Mouse (Mus musculus) spleen, adult 2 months (tissue): ENCODE measurements around the gene C1qtnf5. TPM values are rescaled to one million over a fixed set of nuclear protein-coding genes. Genes with fewer than 3 reads are reported as not detected.

Experiments
- DNase-seq, 2 experiments: peaks; one replicate each; pipeline versions ENCODE4 v3.0.0 to v3.0.0-alpha.2; 2012 to 2021; ENCODE audit warnings: low spot score in 2 of 2, low read depth in 1 of 2
- H3K27ac ChIP-seq: fragments of 200-500 bp; 2 replicates; pipeline ENCODE4 v1.5.1; 2012; ENCODE audit warnings: low read length, inconsistent platforms; ENCODE audit not compliant: insufficient read depth
- H3K27me3 ChIP-seq: fragments of 200-500 bp; 2 replicates; pipeline ENCODE4 v1.6.1; 2012; ENCODE audit warnings: mild to moderate bottlenecking, moderate library complexity, low read length, inconsistent platforms; ENCODE audit not compliant: control insufficient read depth, insufficient read depth
- H3K36me3 ChIP-seq: fragments of 200-500 bp; 2 replicates; pipeline ENCODE4 v1.6.1; 2012; ENCODE audit warnings: mild to moderate bottlenecking, low read length, inconsistent platforms; ENCODE audit not compliant: control insufficient read depth, insufficient read depth
- H3K4me1 ChIP-seq: fragments of 200-500 bp; 2 replicates; pipeline ENCODE4 v1.6.1; 2011; ENCODE audit warnings: inconsistent platforms; ENCODE audit not compliant: control insufficient read depth, insufficient read depth, insufficient read length
- H3K4me3 ChIP-seq: fragments of 200-500 bp; 2 replicates; pipeline ENCODE4 v1.5.1; 2011; ENCODE audit warnings: mild to moderate bottlenecking, inconsistent platforms; ENCODE audit not compliant: insufficient read depth, insufficient read length; ENCODE audit errors: extremely low read depth
- CTCF ChIP-seq: fragments of 200-500 bp; IDR thresholded peaks from 2 replicates; pipeline ENCODE4 v1.5.1; 2011; ENCODE audit warnings: mild to moderate bottlenecking, inconsistent platforms; ENCODE audit not compliant: insufficient read depth, insufficient read length, insufficient replicate concordance; ENCODE audit errors: extremely low read depth
- POLR2A ChIP-seq: fragments of 200-500 bp; IDR thresholded peaks from 2 replicates; pipeline ENCODE4 v1.6.1; 2011; ENCODE audit warnings: low read depth, low read length, inconsistent platforms
- WGBS: fragments of 180-500 bp; shearing (Covaris S2); methylation state at CpG from one replicate; pipeline ENCODE4 v1.1.7; 2018; 5-methylcytosine and 5-hydroxymethylcytosine counted together
- polyA plus RNA-seq: library from polyadenylated mRNA; depleted of rRNA; stranded (reverse); fragments of >200 nt; gene quantifications from 2 replicates; pipeline ENCODE4 v1.2.3, GENCODE M21; 2012

Gene C1qtnf5
- polyA plus RNA-seq, 1 experiment = 8.2 TPM

DNA sequence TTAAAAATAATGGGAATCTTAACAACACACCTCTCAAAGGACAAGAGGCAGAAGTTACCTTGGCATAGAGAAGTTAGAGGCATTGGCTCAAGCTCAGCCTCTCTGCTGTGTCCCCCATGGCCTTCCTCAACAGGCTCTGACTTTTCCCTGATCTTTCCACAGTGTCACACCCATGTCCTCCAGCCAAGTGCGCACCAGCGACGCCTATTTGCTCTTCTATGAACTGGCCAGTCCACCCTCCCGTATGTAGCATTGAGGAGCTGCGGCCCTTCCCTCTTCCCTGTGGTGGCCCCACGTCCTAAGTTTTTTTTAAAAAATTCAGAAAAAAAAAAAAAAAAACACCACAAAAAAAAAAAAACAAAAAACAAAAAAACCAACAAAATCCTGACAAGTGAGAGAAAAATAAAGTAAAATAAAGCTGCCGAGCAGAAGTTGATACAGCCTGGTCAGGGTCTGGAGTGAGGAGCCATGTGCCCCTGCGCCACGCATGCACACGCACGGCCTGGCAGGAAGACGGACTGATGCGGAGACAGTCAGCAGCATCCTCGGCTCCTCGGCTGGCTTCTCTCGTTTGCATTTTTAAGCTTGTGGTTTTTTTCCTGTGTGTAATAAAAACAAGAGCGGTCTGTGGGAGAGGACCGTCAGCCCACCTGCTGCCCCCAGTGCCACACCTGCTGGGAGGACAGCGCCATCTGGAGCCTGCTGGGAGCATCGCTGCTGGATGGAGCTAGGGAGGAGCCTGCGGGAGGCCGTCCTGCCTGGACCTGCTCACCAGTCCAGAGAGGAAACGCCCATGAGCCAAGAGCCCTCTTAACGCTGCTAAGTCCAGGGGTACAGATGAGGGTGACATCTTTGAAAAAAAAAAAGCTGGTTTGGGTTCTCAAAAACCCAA, 13.2 kb upstream of the C1qtnf5 start:
- Histone ChIP-seq H3K36me3 (no peaks in the 10 kb centered on the region), H3K4me1 (peaks cover 13% of the 10 kb centered on the region; the same call in 1 of the 2 replicates), H3K27me3 (no peaks in the 10 kb centered on the region), H3K27ac (no peak overlapping the region), H3K4me3 (no peak overlapping the region)
- DNase-seq = peak; percentile 50 to 71
- 34% methylated on average over 24 of the region's 24 CpGs for WGBS
- peak; percentile 89 for TF ChIP-seq CTCF
- no peak for TF ChIP-seq POLR2A

DNA sequence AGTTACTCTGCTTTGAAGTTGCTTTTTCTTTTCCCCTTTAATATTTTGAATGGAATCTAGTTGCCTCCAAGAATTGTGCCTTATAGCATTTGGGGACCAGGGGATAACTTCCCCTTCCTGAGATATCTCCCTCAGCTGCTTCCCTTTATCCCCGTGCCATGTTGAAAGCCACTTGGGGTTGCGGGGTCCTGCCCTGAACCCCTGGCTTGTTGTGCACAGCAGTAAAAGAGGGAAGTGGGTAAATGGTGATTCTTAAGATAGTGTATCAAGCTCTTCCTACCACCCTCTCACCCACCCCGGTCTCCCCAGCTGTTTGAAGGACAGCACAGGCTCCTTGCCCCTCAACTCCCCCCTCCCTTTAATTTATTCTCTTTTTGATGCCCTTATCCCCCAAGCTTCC, 12.3 kb upstream of the C1qtnf5 start:
- H3K4me1 ChIP-seq = peaks cover 8% of the 10 kb centered on the region; the same call in 1 of the 2 replicates
- H3K27ac ChIP-seq = no peak overlapping the region
- H3K36me3 ChIP-seq = no peaks in the 10 kb centered on the region
- no peaks in the 10 kb centered on the region for H3K27me3 ChIP-seq
- TF ChIP-seq CTCF = no peak
- no peak for TF ChIP-seq POLR2A
- 37% methylated on average over 3 of the region's 3 CpGs for WGBS
- no peak for DNase-seq
- H3K4me3 ChIP-seq = no peak overlapping the region

DNA sequence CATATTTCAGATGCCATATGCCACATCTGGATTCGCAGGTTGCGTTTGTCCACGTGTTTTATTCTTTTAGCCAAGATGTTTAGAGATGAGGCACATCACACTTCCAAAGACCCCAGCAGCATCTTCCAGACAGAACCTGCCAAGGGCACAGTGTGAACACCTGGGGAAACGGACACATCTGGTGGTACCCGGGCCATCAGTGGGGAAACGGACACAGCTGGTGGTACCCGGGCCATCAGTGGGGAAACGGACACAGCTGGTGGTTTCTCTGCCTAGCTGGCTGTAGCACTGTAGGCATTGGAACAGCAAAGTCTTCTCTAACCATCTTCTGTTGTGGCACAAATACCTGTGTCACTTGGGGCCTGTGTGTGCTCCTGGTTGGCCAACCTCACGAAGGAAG, 11.3 kb upstream of the C1qtnf5 start:
- Histone ChIP-seq H3K36me3 (no peaks in the 10 kb centered on the region), H3K4me3 (no peak overlapping the region), H3K27me3 (no peaks in the 10 kb centered on the region), H3K27ac (no peak overlapping the region), H3K4me1 (peaks cover 8% of the 10 kb centered on the region; the same call in 1 of the 2 replicates)
- no peak for DNase-seq
- TF ChIP-seq CTCF (no peak), POLR2A (no peak)
- 81% methylated on average over 9 of the region's 9 CpGs for WGBS

DNA sequence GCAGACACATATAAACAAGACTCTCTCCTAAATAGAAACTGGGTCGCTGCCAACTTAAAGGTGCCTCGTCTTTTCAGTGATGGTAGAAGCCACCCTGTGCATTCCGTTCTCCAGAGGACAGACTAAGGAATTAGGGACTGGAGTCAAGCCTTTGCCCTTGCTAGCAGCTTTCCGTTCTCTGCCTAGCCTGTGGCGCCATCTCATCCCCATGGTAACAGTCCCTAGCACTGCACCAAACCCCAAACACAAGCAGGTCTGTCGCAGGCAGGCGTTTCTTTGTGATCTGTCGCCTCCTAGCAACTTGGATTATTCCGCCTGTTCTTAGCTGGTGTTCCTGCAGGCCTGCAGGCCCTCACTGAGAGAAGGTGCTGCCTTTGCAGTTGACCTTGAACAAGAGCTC, 10.5 kb upstream of the C1qtnf5 start:
- no peak for DNase-seq
- 84% methylated on average over 9 of the region's 9 CpGs for WGBS
- peaks cover 8% of the 10 kb centered on the region; the same call in 1 of the 2 replicates for H3K4me1 ChIP-seq
- TF ChIP-seq POLR2A = no peak
- TF ChIP-seq CTCF = no peak
- H3K4me3 ChIP-seq = no peak overlapping the region
- no peaks in the 10 kb centered on the region for H3K36me3 ChIP-seq
- H3K27ac ChIP-seq = no peak overlapping the region
- no peaks in the 10 kb centered on the region for H3K27me3 ChIP-seq

DNA sequence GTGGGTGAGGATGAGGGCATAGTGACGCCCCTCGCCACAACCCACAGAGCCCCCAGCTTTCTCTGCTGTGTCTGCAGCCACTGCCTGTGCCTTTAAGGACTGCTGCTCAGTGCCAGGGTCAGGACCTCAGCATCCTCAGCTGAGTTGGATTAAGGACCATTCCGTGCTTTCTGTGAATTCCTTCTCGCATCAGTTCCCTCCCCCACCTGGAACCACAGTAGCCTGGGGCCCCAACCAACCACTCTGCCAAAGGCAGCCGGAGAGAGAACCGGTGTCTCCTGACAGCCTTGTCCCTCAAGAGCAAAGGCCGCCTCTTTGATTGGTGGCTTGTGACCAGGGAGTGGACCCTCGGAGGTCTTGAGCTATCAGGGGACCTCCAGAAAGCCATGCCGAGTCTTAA, 5.6 kb upstream of the C1qtnf5 start, which contains the start of gene Mfrp:
Gene Mfrp, plus strand, starts transcription at position 240 of the 400 bp plus-strand sequence.
- no peaks in the 10 kb centered on the region for H3K4me1 ChIP-seq
- H3K36me3 ChIP-seq = no peaks in the 10 kb centered on the region
- no peaks in the 10 kb centered on the region for H3K27me3 ChIP-seq
- no peak for DNase-seq
- TF ChIP-seq CTCF = no peak
- 95% methylated on average over 9 of the region's 9 CpGs for WGBS
- no peak within 1 kb of the TSS for H3K27ac ChIP-seq
- H3K4me3 ChIP-seq = no peak within 1 kb of the TSS

DNA sequence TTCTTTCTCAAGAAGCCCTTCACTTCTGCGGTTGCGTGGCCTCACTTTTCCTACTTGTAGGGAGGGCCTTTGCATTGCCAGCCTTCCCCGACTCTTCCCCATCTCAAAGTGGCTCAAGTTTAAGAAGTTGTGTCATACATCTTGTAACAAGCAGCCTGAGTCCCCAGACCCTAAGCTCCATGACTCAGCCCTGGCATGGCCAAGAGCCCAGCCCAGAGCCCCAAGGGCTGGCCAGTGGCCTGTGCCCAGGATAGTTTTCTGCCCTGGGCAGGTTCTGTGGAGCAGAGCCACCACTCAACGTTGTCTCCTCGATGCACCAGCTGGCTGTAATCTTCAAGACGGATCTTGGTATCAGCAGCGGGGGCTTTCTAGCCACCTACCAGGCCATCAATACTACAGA, 2.2 kb upstream of the C1qtnf5 start:
- Histone ChIP-seq H3K4me1 (no peaks in the 10 kb centered on the region; the same call in 1 of the 2 replicates), H3K27ac (no peak overlapping the region), H3K27me3 (no peaks in the 10 kb centered on the region), H3K36me3 (no peaks in the 10 kb centered on the region; the same call in 1 of the 2 replicates), H3K4me3 (no peak overlapping the region)
- WGBS = 91% methylated on average over 7 of the region's 7 CpGs
- TF ChIP-seq CTCF = no peak
- TF ChIP-seq POLR2A = no peak
- no peak for DNase-seq

DNA sequence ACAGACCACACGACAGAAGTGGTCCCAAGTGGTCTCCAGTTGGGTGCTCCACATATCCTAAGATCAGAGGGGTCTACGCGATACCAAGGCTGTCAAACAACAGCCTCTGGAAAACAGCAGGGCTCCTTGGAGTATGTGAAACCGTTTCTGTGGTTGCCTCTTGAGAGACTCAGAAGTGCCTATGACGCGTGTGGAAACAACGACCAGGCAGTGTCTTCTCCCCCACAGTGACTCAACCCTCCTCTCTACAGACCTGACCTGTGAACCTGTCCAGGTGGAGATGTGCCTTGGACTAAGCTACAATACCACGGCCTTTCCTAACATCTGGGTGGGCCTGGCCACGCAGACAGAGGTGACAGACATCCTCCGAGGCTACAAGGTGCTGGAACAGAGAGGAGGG, 1.3 kb upstream of the C1qtnf5 start:
- 82% methylated on average over 10 of the region's 10 CpGs for WGBS
- DNase-seq = no peak
- no peaks in the 10 kb centered on the region; the same call in 1 of the 2 replicates for H3K36me3 ChIP-seq
- TF ChIP-seq CTCF (no peak), POLR2A (no peak)
- no peak overlapping the region for H3K4me3 ChIP-seq
- no peaks in the 10 kb centered on the region; the same call in 1 of the 2 replicates for H3K4me1 ChIP-seq
- no peaks in the 10 kb centered on the region for H3K27me3 ChIP-seq
- H3K27ac ChIP-seq = no peak overlapping the region
